Mouse (Mus musculus): ENCODE results near the gene Pagr1b. TPM values are rescaled to one million over a fixed set of nuclear protein-coding genes. Genes with fewer than 3 reads are reported as not detected.

The Pagr1b gene
- polyA plus RNA-seq, 1 experiment: 2.8 TPM

- Histone ChIP-seq H3K4me3 (replicated peaks; ENCODE audit: extremely low read depth, low read depth, low read length) (peak within 1 kb of the TSS; percentile 45), H3K4me1 (ENCODE audit: control insufficient read depth, insufficient read depth, low read length) (peaks cover 11% of the 10 kb centered on the region; the same call in 1 of the 2 replicates)
- WGBS: 7% methylated on average over 36 of the region's 37 CpGs
- DNase-seq: no peak
- no peak for TF ChIP-seq CTCF (IDR thresholded peaks at IDR 0.05; ENCODE audit: insufficient read depth, low read length)
- peak; percentile 34; the same call in 1 of the 2 replicates for TF ChIP-seq POLR2A (IDR thresholded peaks at IDR 0.05; ENCODE audit: borderline replicate concordance, extremely low read depth, low read depth, low read length)
These were observed 4.7 kb upstream of the Pagr1b start, which contains the start of the genes Gm42742 and Prrt2 for GRCm38 (mm10) chr7:127020901-127021562. Gene Gm42742, minus strand, starts transcription at chr7:127021097. Gene Prrt2, minus strand, starts transcription at chr7:127021211.

GRCm38 (mm10) chr7:127020491-127020890, 4.2 kb upstream of the Pagr1b start:
- TF ChIP-seq CTCF (IDR thresholded peaks at IDR 0.05; ENCODE audit: insufficient read depth, low read length): no peak
- TF ChIP-seq POLR2A (IDR thresholded peaks at IDR 0.05; ENCODE audit: borderline replicate concordance, extremely low read depth, low read depth, low read length): no peak
- peak overlapping the region; percentile 45 for H3K4me3 ChIP-seq (replicated peaks; ENCODE audit: extremely low read depth, low read depth, low read length)
- 46% methylated on average over 5 of the region's 5 CpGs for WGBS
- DNase-seq: no peak
- peaks cover 15% of the 10 kb centered on the region; the same call in 1 of the 2 replicates for H3K4me1 ChIP-seq (ENCODE audit: control insufficient read depth, insufficient read depth, low read length)

- DNase-seq: no peak
- Histone ChIP-seq H3K4me1 (ENCODE audit: control insufficient read depth, insufficient read depth, low read length) (peaks cover 15% of the 10 kb centered on the region; the same call in 1 of the 2 replicates), H3K4me3 (replicated peaks; ENCODE audit: extremely low read depth, low read depth, low read length) (no peak overlapping the region)
- TF ChIP-seq CTCF (IDR thresholded peaks at IDR 0.05; ENCODE audit: insufficient read depth, low read length) (no peak), POLR2A (IDR thresholded peaks at IDR 0.05; ENCODE audit: borderline replicate concordance, extremely low read depth, low read depth, low read length) (no peak)
- 68% methylated on average over 3 of the region's 3 CpGs for WGBS
These were observed 3.7 kb upstream of the Pagr1b start for GRCm38 (mm10) chr7:127020031-127020430.

- 66% methylated on average over 14 of the region's 14 CpGs for WGBS
These were observed 3.1 kb upstream of the Pagr1b start for GRCm38 (mm10) chr7:127019306-127019960.

GRCm38 (mm10) chr7:127018416-127019305, 2.4 kb upstream of the Pagr1b start:
- H3K4me1 ChIP-seq (ENCODE audit: control insufficient read depth, insufficient read depth, low read length): peaks cover 13% of the 10 kb centered on the region; the same call in 1 of the 2 replicates
- H3K4me3 ChIP-seq (replicated peaks; ENCODE audit: extremely low read depth, low read depth, low read length): no peak overlapping the region
- TF ChIP-seq CTCF (IDR thresholded peaks at IDR 0.05; ENCODE audit: insufficient read depth, low read length): no peak
- no peak for TF ChIP-seq POLR2A (IDR thresholded peaks at IDR 0.05; ENCODE audit: borderline replicate concordance, extremely low read depth, low read depth, low read length)
- 70% methylated on average over 15 of the region's 15 CpGs for WGBS
- no peak for DNase-seq

More at GRCm38 (mm10) chr7:127019306-127019960, 3.1 kb upstream of the Pagr1b start:
- no peak for TF ChIP-seq POLR2A (IDR thresholded peaks at IDR 0.05; ENCODE audit: borderline replicate concordance, extremely low read depth, low read depth, low read length)
- DNase-seq: no peak
- Histone ChIP-seq H3K4me3 (replicated peaks; ENCODE audit: extremely low read depth, low read depth, low read length) (no peak overlapping the region), H3K4me1 (ENCODE audit: control insufficient read depth, insufficient read depth, low read length) (peaks cover 13% of the 10 kb centered on the region; the same call in 1 of the 2 replicates)

GRCm38 (mm10) chr7:127017950-127018345, 1.7 kb upstream of the Pagr1b start:
- TF ChIP-seq CTCF (IDR thresholded peaks at IDR 0.05; ENCODE audit: insufficient read depth, low read length) (no peak), POLR2A (IDR thresholded peaks at IDR 0.05; ENCODE audit: borderline replicate concordance, extremely low read depth, low read depth, low read length) (no peak)
- no peak for DNase-seq
- Histone ChIP-seq H3K4me1 (ENCODE audit: control insufficient read depth, insufficient read depth, low read length) (peaks cover 17% of the 10 kb centered on the region), H3K4me3 (replicated peaks; ENCODE audit: extremely low read depth, low read depth, low read length) (no peak overlapping the region)
- 43% methylated on average over 6 of the region's 6 CpGs for WGBS

- Histone ChIP-seq H3K4me3 (replicated peaks; ENCODE audit: extremely low read depth, low read depth, low read length) (peak within 1 kb of the TSS; percentile 92), H3K4me1 (ENCODE audit: control insufficient read depth, insufficient read depth, low read length) (peaks cover 18% of the 10 kb centered on the region)
- DNase-seq: peak; percentile 96
- 1% methylated on average over 39 of the region's 39 CpGs for WGBS
- TF ChIP-seq CTCF (IDR thresholded peaks at IDR 0.05; ENCODE audit: insufficient read depth, low read length): peak; percentile 63
- peak; percentile 80 for TF ChIP-seq POLR2A (IDR thresholded peaks at IDR 0.05; ENCODE audit: borderline replicate concordance, extremely low read depth, low read depth, low read length)
These were observed 976 bp upstream of the Pagr1b start, which contains the start of gene Pagr1a for GRCm38 (mm10) chr7:127016971-127017949. Gene Pagr1a, minus strand, starts transcription at chr7:127017352.

GRCm38 (mm10) chr7:127016486-127016938, 228 bp upstream of the Pagr1b start:
- 1% methylated on average over 22 of the region's 22 CpGs for WGBS
- TF ChIP-seq CTCF (IDR thresholded peaks at IDR 0.05; ENCODE audit: insufficient read depth, low read length) (no peak), POLR2A (IDR thresholded peaks at IDR 0.05; ENCODE audit: borderline replicate concordance, extremely low read depth, low read depth, low read length) (peak; percentile 81; the same call in 1 of the 2 replicates)
- peak overlapping the region; percentile 92 for H3K4me3 ChIP-seq (replicated peaks; ENCODE audit: extremely low read depth, low read depth, low read length)
- peaks cover 18% of the 10 kb centered on the region for H3K4me1 ChIP-seq (ENCODE audit: control insufficient read depth, insufficient read depth, low read length)
- no peak for DNase-seq
